Comparison of ENCODE assay signal across 28 mouse cellular contexts in the genomic region with DNA sequence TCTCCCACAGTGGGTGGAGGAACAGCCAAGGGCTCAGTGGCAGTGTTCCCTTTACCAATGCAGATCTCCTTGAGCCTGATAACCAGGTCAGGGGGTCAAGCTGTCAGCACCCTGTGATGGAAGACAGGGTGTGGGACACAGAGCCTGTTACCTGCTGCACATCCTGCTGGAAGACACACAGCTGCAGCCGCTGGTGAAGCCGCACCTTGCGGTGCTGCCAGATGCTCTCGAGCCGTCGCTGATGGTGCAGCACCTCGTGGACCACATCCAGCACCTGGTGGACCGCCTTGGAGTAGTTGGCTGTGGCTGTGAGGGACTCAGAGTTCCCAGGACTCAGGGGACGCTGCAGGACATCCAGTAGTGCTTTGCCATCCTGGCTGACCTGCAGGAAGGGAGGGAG.
DNase-seq lines count a peak whose midpoint lies in the region; ATAC-seq lines count a peak whose summit lies in the region.
"Had no signal": no experiment of that assay in that cellular context is flagged by ENCODE, and none has a peak within 500 bp of the region (broad histone marks: within the 10 kb centered on the region; RNA-seq: fewer than 3 reads in every experiment).

No protein-coding gene starts in this region.

- no peaks in the 10 kb centered on the region for H3K9me3 ChIP-seq in heart, embryonic 10.5 days
- H3K9me3 ChIP-seq in liver, embryonic 11.5 days (ENCODE audit: control insufficient read depth, low read length): no peaks in the 10 kb centered on the region
- H3K9me3 ChIP-seq: embryonic facial prominence, embryonic 10.5 days; embryonic facial prominence, embryonic 13.5 days; heart, embryonic 12.5 days; heart, embryonic 15.5 days; hindbrain, embryonic 12.5 days; hindbrain, embryonic 15.5 days; intestine, embryonic 15.5 days had no signal

- H3K36me3 ChIP-seq in heart, embryonic 10.5 days: no peaks in the 10 kb centered on the region; the same call in 1 of the 2 replicates
- H3K36me3 ChIP-seq in liver, embryonic 11.5 days (ENCODE audit: control insufficient read depth, insufficient read depth, low read length): no peaks in the 10 kb centered on the region
- H3K36me3 ChIP-seq: heart, embryonic 12.5 days; heart, embryonic 15.5 days; intestine, embryonic 15.5 days had no signal

- 48% methylated on average over 9 of the region's 9 CpGs for WGBS in heart, embryonic 10.5 days
- 60% methylated on average over 9 of the region's 9 CpGs for WGBS in liver, embryonic 11.5 days

- no peak overlapping the region for H3K27ac ChIP-seq in heart, embryonic 10.5 days
- H3K27ac ChIP-seq in liver, embryonic 11.5 days (ENCODE audit: low read depth, low read length): no peak overlapping the region
- H3K27ac ChIP-seq: embryonic facial prominence, embryonic 10.5 days; embryonic facial prominence, embryonic 13.5 days; heart, embryonic 15.5 days; hindbrain, embryonic 12.5 days; hindbrain, embryonic 15.5 days; intestine, embryonic 15.5 days had no signal

- H3K4me2 ChIP-seq in liver, embryonic 11.5 days: no peak overlapping the region
- H3K4me2 ChIP-seq: embryonic facial prominence, embryonic 13.5 days; heart, embryonic 12.5 days; heart, embryonic 15.5 days; hindbrain, embryonic 12.5 days; hindbrain, embryonic 15.5 days; intestine, embryonic 15.5 days had no signal

- ATAC-seq in liver, embryonic 11.5 days (replicated peaks; ENCODE audit: low FRiP score): no peak
- 0 out of 2 replicates have a peak, but pooled peaks have one; percentile 40 for ATAC-seq in erythroid progenitor cell, adult 5-6 weeks (replicated peaks; ENCODE audit: low FRiP score, poor library complexity, severe bottlenecking)
- ATAC-seq: activated CD4-positive, CD25-positive, alpha-beta regulatory T cell, adult 4 months; CD4-positive, CD25-positive, alpha-beta regulatory T cell, adult 4 months; forebrain, embryonic 14.5 days; forebrain, postnatal 0 days; intestine, embryonic 15.5 days had no signal

- H3K4me3 ChIP-seq in heart, embryonic 10.5 days: no peak overlapping the region
- H3K4me3 ChIP-seq in liver, embryonic 11.5 days (ENCODE audit: low read depth, low read length): no peak overlapping the region
- H3K4me3 ChIP-seq: embryonic facial prominence, embryonic 10.5 days; embryonic facial prominence, embryonic 13.5 days; heart, embryonic 12.5 days; heart, embryonic 15.5 days; hindbrain, embryonic 12.5 days; hindbrain, embryonic 15.5 days; intestine, embryonic 15.5 days had no signal

- H3K9ac ChIP-seq in liver, embryonic 11.5 days (ENCODE audit: low read depth, low read length): no peak overlapping the region
- H3K9ac ChIP-seq: embryonic facial prominence, embryonic 13.5 days; forebrain, postnatal 0 days; heart, embryonic 12.5 days; heart, embryonic 15.5 days; hindbrain, embryonic 12.5 days; hindbrain, embryonic 15.5 days; intestine, embryonic 15.5 days had no signal

- no peaks in the 10 kb centered on the region for H3K27me3 ChIP-seq in heart, embryonic 10.5 days (ENCODE audit: insufficient read depth, poor library complexity, severe bottlenecking)
- H3K27me3 ChIP-seq in liver, embryonic 11.5 days (replicated peaks; ENCODE audit: control insufficient read depth, insufficient read depth, low read length): no peaks in the 10 kb centered on the region
- H3K27me3 ChIP-seq: embryonic facial prominence, embryonic 13.5 days; heart, embryonic 12.5 days; heart, embryonic 15.5 days; hindbrain, embryonic 12.5 days; hindbrain, embryonic 15.5 days; intestine, embryonic 15.5 days had no signal

- H3K4me1 ChIP-seq in heart, embryonic 10.5 days: peaks cover 26% of the 10 kb centered on the region
- H3K4me1 ChIP-seq in liver, embryonic 11.5 days (replicated peaks; ENCODE audit: control insufficient read depth, insufficient read depth, low read length): 0 out of 2 replicates have a peak, but pooled peaks cover 3% of the 10 kb centered on the region
- H3K4me1 ChIP-seq: embryonic facial prominence, embryonic 10.5 days; embryonic facial prominence, embryonic 13.5 days; intestine, embryonic 15.5 days had no signal

- DNase-seq in heart, embryonic 10.5 days (ENCODE audit: low spot score): peak; percentile 74
- no peak for DNase-seq in heart, adult 18-20 months
- DNase-seq in liver, embryonic 11.5 days (ENCODE audit: low spot score): peak; percentile 29
- no peak for DNase-seq in liver
- DNase-seq in 3134 (ENCODE audit: extremely low read depth, insufficient read length, low spot score): peak; percentile 15
- no peak for DNase-seq in kidney, postnatal 10 days
- DNase-seq: adrenal gland, adult 8-10 months; adrenal gland, postnatal 25 days; cerebellum, adult 11-12 months; cerebellum, adult 8-10 months; cerebellum, postnatal 10 days; cerebellum, postnatal 36 days; embryo, embryonic 11 days; forebrain, postnatal 0 days; gastrocnemius, postnatal 25 days; heart, postnatal 10 days; heart, postnatal 4 days had no signal

Comparison
In these comparisons a context has a peak if more than half of its experiments do, and no peak if none do; other contexts are left out.
1. DNase-seq: peak in heart, embryonic 10.5 days (single experiment), liver, embryonic 11.5 days (single experiment) and 3134 (single experiment); none in heart, adult 18-20 months (0 of 2), liver (single experiment) and kidney, postnatal 10 days (single experiment).